Mouse (Mus musculus): ENCODE data around the gene Gm20458.
A peak's percentile ranks its signal among the peaks of the same experiment; 100 is the strongest.

Gene Gm20458

DNA sequence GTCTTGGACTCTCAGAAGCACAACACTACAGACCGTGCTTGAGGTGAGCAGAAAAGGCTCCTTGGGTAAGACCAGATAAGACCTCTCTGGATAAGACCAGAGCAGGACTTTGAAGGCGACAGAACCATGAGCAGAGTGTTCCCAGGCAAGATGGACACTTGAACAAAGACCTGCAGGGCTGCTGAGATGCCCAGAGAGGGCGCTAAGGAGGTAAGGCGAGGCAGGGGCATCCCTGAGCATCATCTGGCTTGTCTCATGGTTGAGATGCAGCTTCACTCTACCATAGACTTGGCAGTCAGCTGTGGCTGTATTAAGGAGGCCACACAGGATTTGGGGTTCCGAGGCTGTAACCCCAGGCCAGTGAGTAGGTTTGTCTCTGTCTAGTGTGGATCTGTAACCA, 38.5 kb downstream of the Gm20458 start:
- DNase-seq (ENCODE audit: low spot score): no peak

DNA sequence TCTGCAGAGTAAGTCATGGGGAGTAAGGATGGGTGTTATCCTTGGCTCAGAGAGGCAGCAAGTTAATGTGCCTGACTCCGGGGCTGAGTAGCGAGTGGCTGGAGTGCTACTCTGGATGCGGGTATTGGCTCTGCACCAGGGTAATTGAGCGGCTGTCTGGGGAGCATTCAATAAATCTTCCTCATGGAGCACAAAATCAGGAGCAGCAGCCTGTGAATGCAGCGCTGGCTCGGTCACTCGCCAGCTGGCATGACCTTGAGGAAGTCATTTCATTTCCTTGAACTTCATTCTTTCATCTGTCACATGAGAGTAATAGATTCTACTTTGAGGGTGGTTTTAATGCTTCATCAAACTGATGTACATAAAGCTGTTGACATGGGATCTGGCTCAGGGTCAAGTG, 39.7 kb downstream of the Gm20458 start:
- no peak for DNase-seq (ENCODE audit: low spot score)

- no peak for DNase-seq (ENCODE audit: low spot score)
These were observed 44.2 kb downstream of the Gm20458 start for GRCm38 (mm10) chr2:164504919-164505318.

DNA sequence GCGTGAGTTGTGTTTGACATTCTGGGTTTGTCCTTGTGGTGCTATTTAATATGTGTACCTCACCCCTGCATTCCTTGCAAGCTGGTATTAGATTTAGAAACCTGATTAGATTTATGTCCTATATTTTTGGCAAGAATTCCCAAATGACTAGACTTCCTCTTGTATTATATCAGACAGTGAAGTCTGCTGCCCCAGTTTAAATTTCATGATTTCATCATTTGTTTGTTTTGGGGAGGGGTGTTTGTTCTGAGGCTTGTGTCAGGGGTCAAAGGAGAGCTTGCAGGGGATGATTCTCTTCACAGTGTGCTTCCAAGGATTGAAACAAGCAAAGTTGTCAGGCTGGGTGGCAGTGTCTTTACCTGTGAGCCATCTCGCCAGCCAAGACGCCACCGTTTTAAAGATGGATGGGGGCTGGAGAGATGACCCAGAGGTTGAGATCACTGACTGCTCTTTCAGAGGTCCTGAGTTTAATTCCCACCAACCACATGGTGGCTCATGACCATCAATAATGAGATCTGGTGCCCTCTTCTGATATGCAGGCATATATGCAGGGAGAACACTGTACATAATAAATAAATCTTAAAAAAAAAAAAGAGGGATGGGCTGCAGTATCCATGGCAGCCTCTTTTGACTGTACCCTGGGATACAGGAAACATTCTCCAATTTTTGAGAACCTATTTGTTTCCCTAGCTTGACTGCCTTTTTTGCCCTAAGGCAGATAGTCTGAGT, 45.0 kb downstream of the Gm20458 start:
- DNase-seq (ENCODE audit: low spot score): no peak

GRCm38 (mm10) chr2:164507811-164508210, 47.0 kb downstream of the Gm20458 start:
- no peak for DNase-seq (ENCODE audit: low spot score)

- DNase-seq (ENCODE audit: low spot score): no peak
These were observed 49.9 kb downstream of the Gm20458 start for GRCm38 (mm10) chr2:164510621-164511190.

GRCm38 (mm10) chr2:164512121-164512909, 51.5 kb downstream of the Gm20458 start:
- DNase-seq (ENCODE audit: low spot score): no peak

GRCm38 (mm10) chr2:164513389-164513788, 52.6 kb downstream of the Gm20458 start:
- DNase-seq (ENCODE audit: low spot score): no peak

DNA sequence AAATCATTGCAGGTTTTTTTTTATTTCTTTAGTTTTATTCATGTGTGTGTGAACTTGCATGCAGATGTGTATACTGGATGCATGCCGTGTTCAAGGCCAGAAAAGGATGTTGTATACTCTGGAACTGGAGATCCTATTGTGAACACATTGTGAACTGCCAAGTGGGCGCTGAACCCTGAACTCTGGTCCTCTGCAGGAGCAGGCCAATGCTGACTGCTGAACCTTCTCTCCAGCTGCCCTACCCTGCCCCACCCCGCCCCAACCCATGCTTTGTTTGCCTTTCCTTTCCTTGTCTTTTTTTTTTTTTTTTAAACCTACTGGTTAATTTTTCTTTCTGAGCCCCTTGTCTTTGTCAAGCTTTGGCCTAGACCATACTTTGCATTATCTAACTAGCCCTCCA, 54.1 kb downstream of the Gm20458 start:
- no peak for DNase-seq (ENCODE audit: low spot score)

GRCm38 (mm10) chr2:164515897-164516296, 55.1 kb downstream of the Gm20458 start:
- DNase-seq (ENCODE audit: low spot score): no peak

- no peak for DNase-seq (ENCODE audit: low spot score)
These were observed 55.8 kb downstream of the Gm20458 start for GRCm38 (mm10) chr2:164516592-164516991.

DNA sequence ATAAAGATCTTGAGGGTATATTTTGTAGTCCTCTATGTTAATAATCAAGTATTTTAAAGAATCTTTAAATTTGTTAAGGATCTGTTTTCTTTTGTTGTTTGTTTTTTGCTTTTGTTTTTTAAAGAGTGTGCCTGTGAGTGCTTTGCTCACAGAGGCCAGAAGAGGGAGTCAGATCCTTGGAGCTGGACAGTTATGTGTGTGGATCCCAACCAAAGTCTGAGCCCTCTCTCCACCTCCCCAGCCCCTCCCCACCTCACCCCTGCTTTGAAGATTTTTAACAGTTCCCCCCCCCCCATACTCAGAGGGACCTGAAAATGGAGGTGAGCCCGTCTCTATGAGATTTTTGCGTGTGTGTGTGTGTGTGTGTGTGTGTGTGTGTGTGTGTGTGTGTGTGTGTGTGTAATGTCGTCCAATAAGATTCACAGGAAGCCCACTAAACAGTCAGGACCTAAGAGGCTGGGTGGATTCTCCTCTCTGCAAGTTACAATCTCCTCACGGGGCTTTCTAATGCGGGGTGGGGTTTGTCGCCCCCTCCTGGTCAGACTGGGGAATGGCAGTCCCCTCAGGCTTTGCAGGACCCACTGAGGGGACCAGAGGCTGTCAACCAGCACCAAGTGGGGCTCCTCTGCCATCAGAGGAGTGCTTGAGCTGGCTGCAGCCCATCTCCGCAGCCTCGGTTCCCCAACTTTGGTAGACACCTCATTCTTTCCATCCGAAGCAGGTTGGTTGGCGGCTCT, 56.9 kb downstream of the Gm20458 start:
- no peak for DNase-seq (ENCODE audit: low spot score)

DNA sequence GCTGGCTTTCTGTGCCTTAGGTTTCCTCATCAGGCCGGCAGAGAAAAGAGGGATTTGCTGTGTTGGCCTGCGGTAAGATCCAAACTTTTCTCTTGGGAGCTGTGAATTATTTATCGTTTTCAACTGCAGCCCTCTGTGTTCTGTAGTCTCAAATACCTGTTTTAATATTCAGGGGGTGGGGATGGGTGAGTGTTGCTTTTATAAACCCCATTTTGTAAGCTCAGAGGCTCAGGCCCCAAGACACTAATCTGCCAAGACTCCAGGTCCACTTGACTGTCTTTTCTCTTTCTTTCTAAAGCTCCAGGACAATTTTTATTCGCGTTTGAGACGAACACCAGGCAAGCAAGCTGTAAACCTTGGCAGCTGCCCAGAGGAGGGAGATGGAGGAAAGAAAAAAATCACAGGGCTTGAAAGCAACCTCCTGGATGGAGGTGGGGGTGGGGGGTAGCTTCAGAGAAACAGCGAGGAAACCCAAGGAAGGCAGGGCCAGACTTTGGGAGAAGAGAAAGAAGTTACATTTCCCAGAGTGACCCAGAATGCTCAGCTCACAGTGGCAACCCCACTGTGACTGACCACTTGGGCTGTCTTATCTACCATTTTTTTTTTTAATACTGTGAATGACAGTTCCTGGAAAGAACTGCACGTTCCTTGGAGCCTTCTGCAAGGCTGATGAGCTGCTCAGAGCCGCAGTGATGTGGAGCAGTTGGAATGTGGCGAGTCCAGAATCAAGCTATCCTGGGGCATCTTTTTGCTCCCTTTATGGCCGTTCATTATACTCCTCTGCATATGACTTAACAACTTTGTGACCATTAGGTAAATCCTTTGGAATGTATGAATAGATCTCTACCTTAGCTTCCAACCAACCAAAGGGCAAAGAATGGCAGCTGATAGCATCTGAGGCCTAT, 57.8 kb downstream of the Gm20458 start:
- DNase-seq (ENCODE audit: low spot score): no peak

GRCm38 (mm10) chr2:164519171-164519526, 58.4 kb downstream of the Gm20458 start:
- DNase-seq (ENCODE audit: low spot score): no peak

DNA sequence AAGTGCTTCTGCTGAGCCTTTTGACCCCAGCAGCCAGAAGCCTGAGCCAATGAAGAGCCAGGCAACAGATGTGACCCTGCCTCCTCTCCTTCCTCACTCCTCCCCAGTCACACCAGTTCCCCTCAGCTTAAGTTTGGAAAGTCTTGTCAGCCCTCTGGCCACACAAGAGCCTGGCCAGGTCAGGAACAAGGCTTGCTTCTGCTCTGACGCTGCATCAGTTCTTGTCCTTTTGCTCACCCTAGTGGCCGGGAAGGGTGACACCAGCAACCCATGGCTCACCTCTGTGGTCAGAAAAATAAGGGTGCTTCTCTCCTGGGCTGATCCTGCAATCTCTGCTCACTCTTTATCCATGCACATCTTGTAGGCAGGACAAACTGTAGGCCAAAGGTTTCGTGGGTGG, 60.0 kb downstream of the Gm20458 start:
- no peak for DNase-seq (ENCODE audit: low spot score)

DNA sequence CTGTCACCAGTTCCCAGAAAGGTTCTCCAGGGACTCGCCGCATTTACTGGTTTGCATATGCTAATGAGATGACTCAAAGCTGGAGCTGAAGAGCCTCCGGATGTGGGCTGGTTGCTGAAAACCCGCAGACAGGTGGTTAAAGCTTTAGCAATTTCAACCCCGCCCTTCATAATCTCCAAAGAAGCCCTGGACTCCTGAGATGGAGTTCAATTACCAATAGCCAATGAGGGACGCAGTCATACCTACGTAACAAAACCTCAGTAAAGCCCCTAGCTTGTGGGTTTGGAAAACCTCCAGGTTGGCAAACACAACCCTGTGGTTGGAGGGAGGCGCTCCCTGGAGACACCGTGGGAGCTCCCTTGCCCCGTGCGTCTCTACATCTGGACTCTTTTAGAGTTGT, 61.1 kb downstream of the Gm20458 start:
- no peak for DNase-seq (ENCODE audit: low spot score)

DNA sequence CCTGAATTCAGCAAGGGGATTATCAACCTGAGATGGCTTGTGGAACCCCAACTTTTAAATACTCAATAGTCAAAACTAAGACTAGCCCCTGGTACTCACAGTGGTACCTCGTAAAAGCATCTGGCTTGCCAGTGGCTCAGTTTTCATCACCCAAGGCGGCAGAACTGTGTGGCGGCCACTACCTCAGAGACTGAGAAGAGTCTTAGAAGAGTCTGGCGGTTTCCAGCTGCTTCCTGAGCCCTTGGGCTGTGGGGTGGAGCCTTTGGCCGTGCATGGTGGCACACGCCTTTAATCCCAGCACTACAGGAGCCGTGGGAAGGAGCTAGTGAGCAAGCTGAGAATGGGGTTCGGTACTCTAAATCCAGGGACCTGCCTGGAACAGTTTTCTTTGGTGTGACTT, 61.5 kb downstream of the Gm20458 start:
- DNase-seq (ENCODE audit: low spot score): no peak

- no peak for DNase-seq (ENCODE audit: low spot score)
These were observed 62.6 kb downstream of the Gm20458 start for GRCm38 (mm10) chr2:164523301-164523773.

DNA sequence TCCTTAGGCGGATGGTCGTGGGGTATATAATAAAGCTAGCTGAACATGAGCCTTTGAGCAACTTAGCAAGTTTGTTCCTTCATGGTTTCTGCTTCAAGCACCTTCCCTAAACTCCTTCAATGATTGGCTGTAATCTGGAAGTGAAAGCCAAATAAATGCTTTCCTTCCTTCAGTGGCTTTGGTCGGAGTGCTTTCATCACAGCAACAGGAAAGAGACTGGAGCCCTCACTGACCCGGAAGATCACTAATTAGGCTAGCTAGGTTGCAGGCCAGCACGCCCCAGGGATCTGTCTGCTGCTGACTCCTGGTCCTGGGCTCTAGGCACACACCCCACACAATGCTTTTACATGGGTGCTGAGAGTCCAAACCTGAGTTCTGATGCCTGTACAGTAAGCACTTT, 67.8 kb downstream of the Gm20458 start:
- no peak for DNase-seq (ENCODE audit: low spot score)

GRCm38 (mm10) chr2:164531169-164531568, 70.4 kb downstream of the Gm20458 start:
- DNase-seq (ENCODE audit: low spot score): peak; percentile 65

DNA sequence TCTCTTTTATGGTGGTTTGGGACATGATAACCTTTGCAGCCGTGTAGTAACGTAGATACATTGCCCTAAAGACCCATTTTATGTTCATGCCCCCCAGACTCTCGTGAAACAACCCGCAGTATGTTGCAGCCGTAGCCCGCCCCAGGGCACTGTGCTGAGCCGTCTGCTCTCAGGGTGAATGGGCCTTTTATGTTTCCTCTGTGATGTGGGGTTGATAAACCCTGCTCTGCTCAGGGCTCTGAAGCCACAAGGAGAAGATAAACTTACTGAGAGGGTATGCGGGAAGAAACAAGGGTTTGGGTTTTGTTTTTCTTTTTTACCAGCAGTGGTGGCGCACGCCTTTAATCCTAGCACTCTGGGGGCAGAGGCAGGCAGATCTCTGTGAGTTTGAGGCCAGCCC, 73.5 kb downstream of the Gm20458 start:
- no peak for DNase-seq (ENCODE audit: low spot score)

Measured in layer of hippocampus, adult 9-10 months (tissue).